Mouse (Mus musculus) large intestine, adult 2 months (tissue): ENCODE results near the gene 1190005I06Rik. TPM values are rescaled to one million over a fixed set of nuclear protein-coding genes. Genes with fewer than 3 reads are reported as not detected.

Experiments
- DNase-seq: peaks from one replicate; pipeline ENCODE4 v3.0.0-alpha.2; 2012; ENCODE audit warnings: low read depth, low spot score
- WGBS: fragments of 180-500 bp; shearing (Covaris S2); methylation state at CpG from one replicate; pipeline ENCODE4 v1.1.7; 2018; 5-methylcytosine and 5-hydroxymethylcytosine counted together
- polyA plus RNA-seq: library from polyadenylated mRNA; depleted of rRNA; stranded (reverse); fragments of >200 nt; gene quantifications from 2 replicates; pipeline ENCODE4 v1.2.3, GENCODE M21; 2012; rRNA removed

Gene 1190005I06Rik
- polyA plus RNA-seq, 1 experiment = 2.6 TPM

GRCm38 (mm10) chr8:120561539-120562435 lies 85.6 kb downstream of the 1190005I06Rik start:
- 82% methylated on average over 22 of the region's 22 CpGs for WGBS
- DNase-seq = no peak

DNA sequence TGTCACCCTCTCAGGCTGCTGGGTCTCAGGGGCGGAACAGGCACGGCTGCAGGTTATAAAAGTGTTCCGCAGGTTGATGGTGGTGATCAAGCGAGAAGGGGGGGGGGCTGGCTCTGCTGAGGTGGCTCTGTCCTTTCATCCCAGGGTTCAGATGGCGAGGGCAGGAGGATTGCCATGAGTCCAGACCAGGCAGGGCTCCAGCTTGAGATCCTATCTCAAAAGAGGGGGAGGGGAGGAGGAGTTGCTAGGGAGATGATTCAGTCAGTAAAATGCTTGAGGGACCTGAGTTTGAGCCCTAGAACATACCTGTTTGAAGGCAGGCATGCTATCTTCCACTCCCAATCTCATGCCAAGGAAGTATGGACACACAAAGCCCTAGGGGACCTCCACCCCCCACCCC lies 86.9 kb downstream of the 1190005I06Rik start:
- no peak for DNase-seq
- 93% methylated on average over 5 of the region's 5 CpGs for WGBS

GRCm38 (mm10) chr8:120559654-120560053 lies 87.8 kb downstream of the 1190005I06Rik start:
- WGBS = 77% methylated on average over 11 of the region's 11 CpGs
- DNase-seq = no peak

Other genes with a start within 250 kb of the 1190005I06Rik start
- 29.8 and 31.0 TPM in 2 replicates for gene Gins2, start 58.3 kb downstream of the 1190005I06Rik start, polyA plus RNA-seq
- 0.19 and 0.23 TPM in 2 replicates for gene Gm27021, start 20.4 kb upstream of the 1190005I06Rik start, polyA plus RNA-seq
- 1,638 and 1,728 TPM in 2 replicates for gene Cox4i1, start 20.6 kb upstream of the 1190005I06Rik start, polyA plus RNA-seq
- gene Emc8, start 20.9 kb upstream of the 1190005I06Rik start, polyA plus RNA-seq = 67.0 and 74.7 TPM in 2 replicates
- 75.8 and 95.3 TPM in 2 replicates for gene Irf8, start 88.7 kb upstream of the 1190005I06Rik start, polyA plus RNA-seq